Mouse (Mus musculus): ENCODE data around the gene Polr2b. TPM values are rescaled to one million over a fixed set of nuclear protein-coding genes. Genes with fewer than 3 reads are reported as not detected.

Gene Polr2b
- total and polyA plus RNA-seq, 3 experiments, result 25.4 to 34.5 (median 34.1) TPM

DNA sequence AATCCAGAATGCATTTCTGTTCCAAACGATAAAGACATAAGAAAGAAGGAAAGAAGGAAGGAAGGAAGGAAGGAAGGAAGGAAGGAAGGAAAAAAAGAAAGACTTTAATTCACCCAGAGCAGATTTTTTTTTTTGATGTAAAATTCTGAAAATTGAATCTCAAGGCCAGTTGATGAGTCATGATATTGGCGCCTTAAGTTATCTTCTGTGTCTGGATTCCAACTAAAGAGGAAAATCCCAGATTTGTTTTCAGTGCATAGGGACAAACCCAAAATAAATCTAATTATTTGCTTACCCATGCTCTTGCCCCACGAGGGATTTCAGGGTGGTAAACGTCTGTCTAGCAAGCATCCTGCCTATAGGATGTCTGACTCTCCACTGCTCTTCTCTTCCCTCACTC is 51.1 kb downstream of the Polr2b start:
- Histone ChIP-seq H3K27me3 (ENCODE audit: control insufficient read depth, insufficient read depth, low read length) (no peaks in the 10 kb centered on the region), H3K27ac (peak overlapping the region; percentile 68), H3K9ac (ENCODE audit: low read depth, low read length) (no peak overlapping the region), H3K79me2 (replicated peaks; ENCODE audit: control insufficient read depth, insufficient read depth, low read length) (no peaks in the 10 kb centered on the region; the same call in 1 of the 2 replicates), H3K4me1 (ENCODE audit: control insufficient read depth, insufficient read depth, low read length) (peaks cover 32% of the 10 kb centered on the region), H3K4me3 (no peak overlapping the region), H3K36me3 (ENCODE audit: control insufficient read depth, insufficient read depth, low read length) (peaks cover 22% of the 10 kb centered on the region)
- DNase-seq, result no peak
- no peak for TF ChIP-seq POLR2A (IDR thresholded peaks at IDR 0.05; ENCODE audit: insufficient read depth, low read depth, low read length)
- TF ChIP-seq EP300 (IDR thresholded peaks at IDR 0.05; ENCODE audit: insufficient read depth, low read depth, low read length), result no peak
- no peak for TF ChIP-seq CTCF (IDR thresholded peaks at IDR 0.05)
- 29% methylated on average over 4 of the region's 4 CpGs for WGBS
- intact Hi-C loops (cut with DNase I), result no loop called here

DNA sequence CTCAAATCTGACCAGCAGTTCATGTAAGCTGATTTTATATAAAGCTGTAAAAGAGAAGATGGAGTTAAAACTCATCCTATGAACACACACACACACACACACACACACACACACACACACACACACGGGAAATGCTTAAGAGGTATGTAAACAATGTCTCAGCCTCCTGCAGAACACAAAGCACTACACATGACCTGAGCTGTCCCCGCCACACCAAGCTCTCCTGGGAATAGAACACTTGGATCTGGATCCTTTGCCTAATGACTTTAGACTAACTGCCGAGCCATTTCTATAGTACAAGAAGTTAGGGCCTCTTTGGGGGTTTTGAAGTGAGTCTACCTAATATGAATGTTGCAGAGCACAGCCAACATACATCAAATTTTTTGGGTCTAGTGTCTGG is 52.2 kb downstream of the Polr2b start:
- Histone ChIP-seq H3K27ac (peak overlapping the region; percentile 71), H3K79me2 (replicated peaks; ENCODE audit: control insufficient read depth, insufficient read depth, low read length) (no peaks in the 10 kb centered on the region; the same call in 1 of the 2 replicates), H3K4me3 (no peak overlapping the region), H3K9ac (ENCODE audit: low read depth, low read length) (no peak overlapping the region), H3K27me3 (ENCODE audit: control insufficient read depth, insufficient read depth, low read length) (no peaks in the 10 kb centered on the region), H3K4me1 (ENCODE audit: control insufficient read depth, insufficient read depth, low read length) (peaks cover 36% of the 10 kb centered on the region), H3K36me3 (ENCODE audit: control insufficient read depth, insufficient read depth, low read length) (peaks cover 22% of the 10 kb centered on the region)
- no peak for DNase-seq
- 24% methylated on average over 3 of the region's 3 CpGs for WGBS
- TF ChIP-seq EP300 (IDR thresholded peaks at IDR 0.05; ENCODE audit: insufficient read depth, low read depth, low read length) (0 out of 2 replicates have a peak, but pooled peaks have one; percentile 29), CTCF (IDR thresholded peaks at IDR 0.05) (no peak), POLR2A (IDR thresholded peaks at IDR 0.05; ENCODE audit: insufficient read depth, low read depth, low read length) (no peak)
- intact Hi-C loops (cut with DNase I), result loop anchor here (2.0 kb wide), 1 partner anchor 27 kb away; no protein-coding TSS in a partner anchor

GRCm38 (mm10) chr5:77363650-77364049 is 53.7 kb downstream of the Polr2b start:
- H3K36me3 ChIP-seq (ENCODE audit: control insufficient read depth, insufficient read depth, low read length), result peaks cover 30% of the 10 kb centered on the region
- WGBS, result 45% methylated on average over 6 of the region's 6 CpGs
- intact Hi-C loops (cut with DNase I), result loop anchor here (2.0 kb wide), 1 partner anchor 25 kb away; no protein-coding TSS in a partner anchor
- peak overlapping the region; percentile 71 for H3K27ac ChIP-seq
- no peak for DNase-seq
- 0 out of 2 replicates have a peak, but pooled peaks have one; percentile 51 for TF ChIP-seq EP300 (IDR thresholded peaks at IDR 0.05; ENCODE audit: insufficient read depth, low read depth, low read length)
- TF ChIP-seq CTCF (IDR thresholded peaks at IDR 0.05), result no peak
- no peak for TF ChIP-seq POLR2A (IDR thresholded peaks at IDR 0.05; ENCODE audit: insufficient read depth, low read depth, low read length)
- H3K9ac ChIP-seq (ENCODE audit: low read depth, low read length), result no peak overlapping the region
- H3K4me3 ChIP-seq, result no peak overlapping the region
- peaks cover 39% of the 10 kb centered on the region for H3K4me1 ChIP-seq (ENCODE audit: control insufficient read depth, insufficient read depth, low read length)
- no peaks in the 10 kb centered on the region; the same call in 1 of the 2 replicates for H3K79me2 ChIP-seq (replicated peaks; ENCODE audit: control insufficient read depth, insufficient read depth, low read length)
- H3K27me3 ChIP-seq (ENCODE audit: control insufficient read depth, insufficient read depth, low read length), result no peaks in the 10 kb centered on the region

GRCm38 (mm10) chr5:77364443-77365038 is 54.6 kb downstream of the Polr2b start:
- no peak overlapping the region for H3K4me3 ChIP-seq
- no peaks in the 10 kb centered on the region for H3K27me3 ChIP-seq (ENCODE audit: control insufficient read depth, insufficient read depth, low read length)
- no peak for DNase-seq
- 78% methylated on average over 3 of the region's 3 CpGs for WGBS
- H3K4me1 ChIP-seq (ENCODE audit: control insufficient read depth, insufficient read depth, low read length), result peaks cover 40% of the 10 kb centered on the region
- H3K27ac ChIP-seq, result peak overlapping the region; percentile 71
- intact Hi-C loops (cut with DNase I), result no loop called here
- TF ChIP-seq POLR2A (IDR thresholded peaks at IDR 0.05; ENCODE audit: insufficient read depth, low read depth, low read length), result no peak
- no peak for TF ChIP-seq CTCF (IDR thresholded peaks at IDR 0.05)
- TF ChIP-seq EP300 (IDR thresholded peaks at IDR 0.05; ENCODE audit: insufficient read depth, low read depth, low read length), result no peak
- H3K36me3 ChIP-seq (ENCODE audit: control insufficient read depth, insufficient read depth, low read length), result peaks cover 33% of the 10 kb centered on the region
- no peaks in the 10 kb centered on the region; the same call in 1 of the 2 replicates for H3K79me2 ChIP-seq (replicated peaks; ENCODE audit: control insufficient read depth, insufficient read depth, low read length)
- no peak overlapping the region for H3K9ac ChIP-seq (ENCODE audit: low read depth, low read length)

GRCm38 (mm10) chr5:77366313-77366712 is 56.4 kb downstream of the Polr2b start:
- intact Hi-C loops (cut with DNase I), result no loop called here
- 43% methylated on average over 8 of the region's 8 CpGs for WGBS
- TF ChIP-seq EP300 (IDR thresholded peaks at IDR 0.05; ENCODE audit: insufficient read depth, low read depth, low read length) (no peak), POLR2A (IDR thresholded peaks at IDR 0.05; ENCODE audit: insufficient read depth, low read depth, low read length) (no peak), CTCF (IDR thresholded peaks at IDR 0.05) (no peak)
- Histone ChIP-seq H3K79me2 (replicated peaks; ENCODE audit: control insufficient read depth, insufficient read depth, low read length) (no peaks in the 10 kb centered on the region; the same call in 1 of the 2 replicates), H3K36me3 (ENCODE audit: control insufficient read depth, insufficient read depth, low read length) (peaks cover 32% of the 10 kb centered on the region), H3K9ac (ENCODE audit: low read depth, low read length) (no peak overlapping the region), H3K27me3 (ENCODE audit: control insufficient read depth, insufficient read depth, low read length) (no peaks in the 10 kb centered on the region), H3K4me1 (ENCODE audit: control insufficient read depth, insufficient read depth, low read length) (peaks cover 33% of the 10 kb centered on the region), H3K27ac (peak overlapping the region; percentile 73), H3K4me3 (no peak overlapping the region)
- DNase-seq, result peak; percentile 57

- intact Hi-C loops (cut with DNase I), result no loop called here
- 52% methylated on average over 1 of the region's 1 CpGs for WGBS
Measured at GRCm38 (mm10) chr5:77367145-77367544, 57.2 kb downstream of the Polr2b start.

More at GRCm38 (mm10) chr5:77367145-77367544, 57.2 kb downstream of the Polr2b start:
- Histone ChIP-seq H3K79me2 (replicated peaks; ENCODE audit: control insufficient read depth, insufficient read depth, low read length) (no peaks in the 10 kb centered on the region; the same call in 1 of the 2 replicates), H3K4me3 (no peak overlapping the region), H3K36me3 (ENCODE audit: control insufficient read depth, insufficient read depth, low read length) (peaks cover 29% of the 10 kb centered on the region), H3K27me3 (ENCODE audit: control insufficient read depth, insufficient read depth, low read length) (no peaks in the 10 kb centered on the region), H3K9ac (ENCODE audit: low read depth, low read length) (no peak overlapping the region), H3K27ac (peak overlapping the region; percentile 73), H3K4me1 (ENCODE audit: control insufficient read depth, insufficient read depth, low read length) (peaks cover 39% of the 10 kb centered on the region)
- no peak for DNase-seq
- TF ChIP-seq CTCF (IDR thresholded peaks at IDR 0.05) (no peak), POLR2A (IDR thresholded peaks at IDR 0.05; ENCODE audit: insufficient read depth, low read depth, low read length) (no peak), EP300 (IDR thresholded peaks at IDR 0.05; ENCODE audit: insufficient read depth, low read depth, low read length) (no peak)

All from heart, adult 2 months (tissue).